Mouse (Mus musculus): Measurements from ENCODE around the gene Prima1. TPM values are rescaled to one million over a fixed set of nuclear protein-coding genes. Genes with fewer than 3 reads are reported as not detected.
A peak's percentile ranks its signal among the peaks of the same experiment; 100 is the strongest.

Prima1 gene
- polyA plus RNA-seq, 2 experiments: 0.48 to 1.6 TPM

DNA sequence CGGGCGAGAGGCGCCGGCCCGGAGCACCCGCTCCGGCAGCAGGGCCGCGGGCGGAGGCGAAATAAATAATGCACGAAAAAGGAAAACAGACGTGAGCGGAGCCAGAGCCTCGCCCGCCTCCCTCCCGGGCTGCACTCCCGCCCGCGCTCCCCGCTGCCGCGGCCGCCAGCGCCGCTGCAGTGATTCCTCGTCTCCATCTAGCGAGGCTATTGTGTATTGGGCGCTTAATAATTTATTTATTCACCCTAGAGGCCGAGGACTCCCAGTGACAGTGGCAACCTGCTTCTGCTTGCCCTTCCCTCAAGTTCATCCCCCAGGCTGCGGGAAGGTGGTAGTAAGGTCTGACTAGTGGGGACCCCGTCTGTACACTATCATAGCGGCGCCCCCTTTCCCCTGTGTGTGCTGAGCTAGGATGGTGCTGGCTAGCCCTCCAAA, 658 bp upstream of the Prima1 start:
- WGBS: under 1% methylated on average over 24 of the region's 34 CpGs
- no peaks in the 10 kb centered on the region for H3K4me1 ChIP-seq (ENCODE audit: control insufficient read depth, insufficient read depth, low read length)
- DNase-seq (ENCODE audit: low spot score): peak; percentile 66
- H3K9me3 ChIP-seq (ENCODE audit: control insufficient read depth, low read length): no peaks in the 10 kb centered on the region
- H3K36me3 ChIP-seq (ENCODE audit: control insufficient read depth, insufficient read depth, low read length): no peaks in the 10 kb centered on the region
- no peak for TF ChIP-seq POLR2A (IDR thresholded peaks at IDR 0.05; ENCODE audit: borderline replicate concordance, extremely low read depth, insufficient read depth, insufficient read length)
- ATAC-seq (ENCODE audit: low FRiP score, low read depth): peak; percentile 78
- H3K9ac ChIP-seq (ENCODE audit: low read depth, low read length, severe bottlenecking): peak overlapping the region; percentile 79
- H3K4me2 ChIP-seq (replicated peaks; ENCODE audit: low read depth, low read length, severe bottlenecking): peak overlapping the region; percentile 93
- H3K27ac ChIP-seq (replicated peaks; ENCODE audit: low read depth, low read length): peak overlapping the region; percentile 65
- peaks cover 28% of the 10 kb centered on the region; the same call in 1 of the 2 replicates for H3K27me3 ChIP-seq (ENCODE audit: control insufficient read depth, insufficient read depth, low read length)
- H3K4me3 ChIP-seq (replicated peaks; ENCODE audit: low read length): peak overlapping the region; percentile 77

DNA sequence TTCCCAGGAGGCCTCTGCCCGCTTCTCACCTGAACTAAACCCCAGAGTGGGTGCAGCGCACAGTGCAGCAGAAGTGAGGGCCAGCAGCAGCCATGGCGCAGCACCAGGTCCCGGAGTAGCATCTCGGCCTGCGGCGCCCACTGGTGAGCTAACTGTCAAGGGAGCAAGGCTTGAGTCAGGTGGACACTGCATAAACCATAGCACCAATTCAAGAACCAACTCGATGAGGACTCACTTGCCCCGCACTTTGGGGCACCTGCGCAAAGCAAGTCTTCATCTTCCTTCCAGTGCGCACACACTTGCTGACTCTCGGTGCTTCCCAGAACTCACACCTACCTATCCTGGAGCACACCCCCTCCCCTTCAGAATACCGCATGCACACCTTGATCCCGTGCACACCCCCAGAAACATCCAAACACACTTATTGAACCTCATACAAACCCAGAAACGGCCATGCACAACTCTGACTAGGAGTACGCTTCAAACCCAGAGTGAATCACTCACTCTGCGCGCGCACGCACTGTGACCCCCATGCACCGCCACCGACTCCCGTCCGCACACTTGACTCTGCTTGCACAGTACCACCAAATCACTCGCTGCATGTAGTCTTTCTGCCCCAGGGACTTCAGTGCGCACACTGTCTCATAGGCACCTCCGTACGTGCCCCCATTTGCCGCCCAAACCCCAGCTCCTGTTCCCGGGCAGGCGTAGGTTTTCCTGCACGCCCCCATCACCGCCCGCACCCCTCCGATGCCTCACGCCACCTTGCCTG, 453 bp downstream of the Prima1 start:
- peak; percentile 3; the same call in 1 of the 2 replicates for ATAC-seq (ENCODE audit: low FRiP score, low read depth)
- Histone ChIP-seq H3K4me2 (replicated peaks; ENCODE audit: low read depth, low read length, severe bottlenecking) (peak overlapping the region; percentile 93), H3K9me3 (ENCODE audit: control insufficient read depth, low read length) (no peaks in the 10 kb centered on the region), H3K4me1 (ENCODE audit: control insufficient read depth, insufficient read depth, low read length) (no peaks in the 10 kb centered on the region), H3K9ac (ENCODE audit: low read depth, low read length, severe bottlenecking) (peak overlapping the region; percentile 79), H3K27ac (replicated peaks; ENCODE audit: low read depth, low read length) (no peak overlapping the region), H3K36me3 (ENCODE audit: control insufficient read depth, insufficient read depth, low read length) (no peaks in the 10 kb centered on the region), H3K27me3 (ENCODE audit: control insufficient read depth, insufficient read depth, low read length) (peaks cover 28% of the 10 kb centered on the region; the same call in 1 of the 2 replicates), H3K4me3 (replicated peaks; ENCODE audit: low read length) (peak overlapping the region; percentile 77)
- no peak for DNase-seq (ENCODE audit: low spot score)
- 12% methylated on average over 36 of the region's 36 CpGs for WGBS
- TF ChIP-seq POLR2A (IDR thresholded peaks at IDR 0.05; ENCODE audit: borderline replicate concordance, extremely low read depth, insufficient read depth, insufficient read length): no peak

GRCm38 (mm10) chr12:103238924-103239460, 3.0 kb downstream of the Prima1 start:
- no peak for ATAC-seq (ENCODE audit: low FRiP score, low read depth)
- no peak for DNase-seq (ENCODE audit: low spot score)
- WGBS: 17% methylated on average over 7 of the region's 7 CpGs

DNA sequence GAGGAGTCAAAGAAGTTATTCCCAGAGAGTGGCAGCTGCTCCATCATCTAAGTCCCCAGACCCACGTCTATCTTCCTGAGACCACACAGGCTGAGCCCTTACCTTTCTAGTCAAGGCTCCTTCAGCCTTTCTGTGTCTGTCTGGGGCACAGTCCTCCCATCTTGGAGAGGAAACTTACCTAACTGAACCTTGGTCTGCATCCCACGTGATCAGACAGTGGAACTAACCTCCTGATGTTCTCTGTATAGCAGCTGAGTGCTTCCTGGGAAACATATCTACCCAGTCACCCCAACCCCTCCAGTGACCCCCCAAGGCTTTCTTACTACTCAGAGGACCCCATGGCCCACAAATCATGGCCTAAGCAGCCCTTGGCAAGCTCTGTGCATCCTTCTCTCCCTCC, 6.1 kb downstream of the Prima1 start:
- ATAC-seq (ENCODE audit: low FRiP score, low read depth): no peak
- no peaks in the 10 kb centered on the region for H3K36me3 ChIP-seq (ENCODE audit: control insufficient read depth, insufficient read depth, low read length)
- H3K4me3 ChIP-seq (replicated peaks; ENCODE audit: low read length): no peak overlapping the region
- DNase-seq (ENCODE audit: low spot score): no peak
- H3K4me2 ChIP-seq (replicated peaks; ENCODE audit: low read depth, low read length, severe bottlenecking): no peak overlapping the region
- no peak for TF ChIP-seq POLR2A (IDR thresholded peaks at IDR 0.05; ENCODE audit: borderline replicate concordance, extremely low read depth, insufficient read depth, insufficient read length)
- 63% methylated on average over 2 of the region's 2 CpGs for whole genome bisulfite sequencing
- H3K27ac ChIP-seq (replicated peaks; ENCODE audit: low read depth, low read length): no peak overlapping the region
- H3K9me3 ChIP-seq (ENCODE audit: control insufficient read depth, low read length): no peaks in the 10 kb centered on the region
- H3K9ac ChIP-seq (ENCODE audit: low read depth, low read length, severe bottlenecking): no peak overlapping the region
- H3K4me1 ChIP-seq (ENCODE audit: control insufficient read depth, insufficient read depth, low read length): no peaks in the 10 kb centered on the region
- H3K27me3 ChIP-seq (ENCODE audit: control insufficient read depth, insufficient read depth, low read length): peaks cover 13% of the 10 kb centered on the region; the same call in 1 of the 2 replicates

More at GRCm38 (mm10) chr12:103238924-103239460, 3.0 kb downstream of the Prima1 start:
- Histone ChIP-seq H3K4me1 (ENCODE audit: control insufficient read depth, insufficient read depth, low read length) (no peaks in the 10 kb centered on the region), H3K27me3 (ENCODE audit: control insufficient read depth, insufficient read depth, low read length) (peaks cover 28% of the 10 kb centered on the region; the same call in 1 of the 2 replicates), H3K9ac (ENCODE audit: low read depth, low read length, severe bottlenecking) (no peak overlapping the region), H3K9me3 (ENCODE audit: control insufficient read depth, low read length) (no peaks in the 10 kb centered on the region), H3K4me2 (replicated peaks; ENCODE audit: low read depth, low read length, severe bottlenecking) (no peak overlapping the region), H3K27ac (replicated peaks; ENCODE audit: low read depth, low read length) (no peak overlapping the region), H3K4me3 (replicated peaks; ENCODE audit: low read length) (no peak overlapping the region), H3K36me3 (ENCODE audit: control insufficient read depth, insufficient read depth, low read length) (no peaks in the 10 kb centered on the region)
- TF ChIP-seq POLR2A (IDR thresholded peaks at IDR 0.05; ENCODE audit: borderline replicate concordance, extremely low read depth, insufficient read depth, insufficient read length): no peak

GRCm38 (mm10) chr12:103235251-103235650, 6.7 kb downstream of the Prima1 start:
- no peak for ATAC-seq (ENCODE audit: low FRiP score, low read depth)
- no peaks in the 10 kb centered on the region for H3K4me1 ChIP-seq (ENCODE audit: control insufficient read depth, insufficient read depth, low read length)
- no peak for TF ChIP-seq POLR2A (IDR thresholded peaks at IDR 0.05; ENCODE audit: borderline replicate concordance, extremely low read depth, insufficient read depth, insufficient read length)

More at GRCm38 (mm10) chr12:103235251-103235650, 6.7 kb downstream of the Prima1 start:
- H3K27ac ChIP-seq (replicated peaks; ENCODE audit: low read depth, low read length): no peak overlapping the region
- no peaks in the 10 kb centered on the region for H3K36me3 ChIP-seq (ENCODE audit: control insufficient read depth, insufficient read depth, low read length)
- H3K4me2 ChIP-seq (replicated peaks; ENCODE audit: low read depth, low read length, severe bottlenecking): no peak overlapping the region
- DNase-seq (ENCODE audit: low spot score): no peak
- H3K9ac ChIP-seq (ENCODE audit: low read depth, low read length, severe bottlenecking): no peak overlapping the region
- H3K4me3 ChIP-seq (replicated peaks; ENCODE audit: low read length): no peak overlapping the region
- peaks cover 7% of the 10 kb centered on the region; the same call in 1 of the 2 replicates for H3K27me3 ChIP-seq (ENCODE audit: control insufficient read depth, insufficient read depth, low read length)
- H3K9me3 ChIP-seq (ENCODE audit: control insufficient read depth, low read length): no peaks in the 10 kb centered on the region
- 76% methylated on average over 10 of the region's 10 CpGs for WGBS
